Mouse (Mus musculus) kidney, adult 9 months (tissue): ENCODE measurements around the gene Nudt3.
A peak's percentile ranks its signal among the peaks of the same experiment; 100 is the strongest.
"Not testable (repeated sequence)": the region's sequence is repeated elsewhere in the genome, so short reads cannot be mapped to it uniquely, and the experiment has no call there.

ENCODE experiments used
- DNase-seq: peaks from one replicate; pipeline ENCODE4 v3.0.0; 2022

The Nudt3 gene

DNA sequence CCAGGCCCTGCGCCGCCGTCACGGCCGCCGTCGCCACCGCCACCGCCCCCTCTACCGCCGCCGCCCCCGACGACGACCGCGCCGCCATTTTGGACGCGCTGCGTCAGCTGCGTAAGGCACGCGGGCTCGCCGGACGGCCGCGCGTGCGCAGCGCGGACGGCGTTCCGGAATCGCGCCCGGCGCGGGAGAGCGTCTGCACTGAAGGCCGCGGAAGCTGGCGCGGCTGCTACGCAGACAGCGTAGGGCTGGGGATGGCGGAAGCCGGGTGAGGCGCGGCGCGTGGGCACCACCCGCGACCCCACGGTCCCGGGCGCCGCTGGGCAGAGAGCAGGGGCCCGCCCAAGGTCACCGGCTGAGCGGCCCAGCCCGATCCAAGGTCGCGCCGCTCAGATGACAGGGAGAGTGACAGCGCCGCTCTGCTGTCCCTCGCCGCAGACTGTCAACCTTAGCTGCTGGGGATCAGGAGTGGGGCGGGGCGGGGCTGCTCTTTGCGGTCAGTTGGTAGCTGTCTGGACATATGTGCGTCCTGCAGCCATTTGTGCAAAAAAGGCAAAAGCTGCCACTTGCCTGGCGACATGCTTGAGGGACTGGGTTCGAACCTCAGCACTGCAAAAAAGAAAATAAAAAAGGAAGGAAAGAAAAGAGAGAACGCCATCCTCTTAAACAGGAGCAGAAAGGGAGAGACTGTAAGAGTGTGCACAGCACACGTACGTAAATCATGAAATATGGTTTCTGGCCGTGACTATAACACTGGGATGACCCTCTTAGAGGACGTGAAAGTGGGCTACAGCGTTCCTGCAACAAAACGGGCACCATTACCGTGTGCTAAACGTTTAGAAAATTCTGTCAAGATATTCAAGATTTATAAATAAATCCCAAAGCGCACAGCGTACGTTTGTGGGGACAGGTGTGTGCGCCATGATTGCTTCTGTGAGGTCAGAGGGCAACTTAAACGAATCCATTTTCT is at the start of gene Nudt3:
Gene Nudt3 (minus strand): TSS at position 136 of the 967 bp plus-strand sequence.
- DNase-seq = peak; percentile 87

DNA sequence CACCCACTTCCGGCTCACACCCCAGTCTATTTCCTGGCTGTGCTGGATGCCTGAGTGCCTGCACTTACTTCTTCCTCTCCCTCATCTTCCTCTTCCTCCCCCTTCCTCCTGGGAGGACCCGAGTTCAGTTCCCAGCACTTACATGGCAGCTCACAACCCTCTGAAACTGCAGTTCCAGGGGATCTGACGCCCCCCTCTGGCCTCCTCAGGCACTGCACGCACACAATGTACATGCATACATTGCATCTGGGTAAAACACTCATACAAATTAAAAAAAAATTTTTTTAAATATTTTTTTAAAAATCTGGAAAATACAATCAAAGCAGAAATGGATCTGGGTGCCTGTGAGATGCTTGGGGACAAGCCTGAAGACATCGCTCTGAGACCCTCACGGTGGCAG is 48.4 kb upstream of the Nudt3 start:
- no peak for DNase-seq

DNA sequence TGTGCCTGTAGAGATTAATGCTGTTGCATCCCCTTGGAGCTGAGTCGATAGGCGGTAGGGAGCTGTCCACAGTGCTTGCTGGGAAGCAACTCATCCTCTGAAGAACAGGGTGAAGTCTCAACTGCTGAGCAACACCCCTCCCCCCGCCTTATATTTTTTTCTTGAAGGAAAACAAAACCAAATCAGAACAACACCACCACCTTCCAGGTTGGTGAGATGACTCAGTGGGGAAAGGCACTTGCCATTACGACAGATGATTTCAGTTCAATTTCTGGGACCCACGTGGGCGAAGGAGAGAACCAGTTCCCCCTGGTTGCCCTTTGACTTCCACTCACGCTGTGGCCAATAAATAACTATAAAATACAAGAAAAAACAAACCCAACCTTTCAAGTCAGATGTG is 35.5 kb upstream of the Nudt3 start:
- no peak for DNase-seq

DNA sequence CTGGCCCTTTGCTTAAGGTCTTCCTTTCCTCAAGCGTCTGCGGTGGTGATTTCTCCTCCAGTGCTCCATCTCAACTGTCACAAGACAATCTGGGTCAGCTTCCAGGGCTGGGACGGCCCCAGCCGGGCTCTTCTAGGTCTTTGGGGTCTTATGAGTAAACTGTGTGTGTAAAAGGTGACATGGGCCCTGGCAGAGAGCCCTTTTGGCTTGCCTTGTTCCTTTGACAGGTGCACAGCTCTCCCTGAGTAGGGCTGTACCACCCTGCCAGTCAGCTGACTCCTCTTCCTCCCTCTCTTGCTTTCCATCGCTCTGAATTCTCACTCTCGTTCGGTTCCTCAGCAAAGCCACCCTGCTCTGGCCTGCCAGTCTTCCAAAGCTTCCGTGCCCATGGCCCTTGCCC is 33.8 kb upstream of the Nudt3 start:
- no peak for DNase-seq

- DNase-seq = no peak
Measured at GRCm38 (mm10) chr17:27656414-27656813, 33.1 kb upstream of the Nudt3 start.

DNA sequence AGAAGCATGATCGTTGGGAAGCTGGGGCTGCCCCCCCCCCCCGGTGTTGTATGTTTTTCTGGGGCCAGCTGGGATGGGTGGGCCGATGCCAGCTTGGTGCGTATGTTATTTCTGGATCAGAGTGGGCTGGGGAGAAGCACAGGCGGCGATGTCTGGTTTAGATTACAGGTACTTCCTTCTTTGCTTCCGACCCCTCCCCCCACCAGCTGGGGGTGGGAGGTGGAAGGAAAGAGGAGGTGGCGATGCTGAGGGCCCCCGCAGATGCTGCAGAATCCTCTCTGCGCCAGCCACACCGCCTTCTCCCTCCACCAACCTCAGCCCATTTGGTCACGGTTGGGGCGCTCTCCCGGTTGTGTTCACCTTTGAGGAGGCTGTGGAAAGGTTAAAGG is 32.7 kb upstream of the Nudt3 start:
- DNase-seq = no peak

DNA sequence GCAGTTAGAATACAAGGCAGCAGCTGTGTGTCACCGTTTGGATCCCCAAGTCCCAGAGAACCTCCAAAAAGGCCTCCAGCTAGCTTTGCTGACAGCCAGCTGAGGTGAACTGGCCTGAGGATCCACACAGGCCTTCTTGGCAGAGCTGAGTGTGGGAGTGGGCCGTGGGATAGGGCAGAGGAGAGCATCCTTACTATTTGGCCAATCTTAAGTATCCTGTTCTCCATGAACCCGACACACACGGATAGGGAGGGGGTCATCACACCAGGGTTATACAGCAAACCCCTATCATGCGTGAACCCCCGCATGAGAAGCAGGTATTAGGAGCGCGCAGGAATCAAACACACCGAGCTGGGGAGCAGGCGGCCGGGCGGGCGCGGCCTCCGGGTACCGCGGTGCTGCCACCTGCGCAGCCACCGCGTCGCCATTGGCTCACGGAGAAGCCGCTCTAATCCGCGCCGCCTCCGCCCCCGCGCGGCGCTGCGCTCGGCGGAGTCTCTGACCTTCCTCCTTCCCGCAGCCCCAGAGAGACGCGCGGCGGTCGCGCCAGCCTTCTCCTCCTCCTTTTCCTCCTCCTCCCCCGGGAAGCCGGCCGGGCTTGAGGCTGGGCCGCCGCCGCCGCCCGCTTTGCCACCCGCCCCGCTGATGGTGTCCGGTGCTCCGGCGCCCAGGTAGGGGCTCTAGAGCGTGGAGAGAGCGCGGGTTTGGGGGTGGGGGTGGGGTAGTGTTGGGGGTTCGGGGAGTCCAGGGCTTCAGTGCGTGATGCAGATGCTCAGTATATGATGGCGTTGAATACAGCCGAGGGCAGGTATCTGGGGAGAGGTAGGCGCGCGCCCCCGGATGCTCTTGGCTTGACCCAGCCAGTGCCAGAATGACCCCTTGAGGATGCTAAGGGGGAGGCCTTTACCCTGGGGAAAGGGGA is 32.1 kb upstream of the Nudt3 start, which contains the start of gene Pacsin1:
Gene Pacsin1 (plus strand): TSS at position 421 of the 922 bp plus-strand sequence.
- no peak for DNase-seq

GRCm38 (mm10) chr17:27653253-27653959 is 30.1 kb upstream of the Nudt3 start:
- DNase-seq = no peak

- DNase-seq = no peak
Measured at GRCm38 (mm10) chr17:27652046-27652790, 28.9 kb upstream of the Nudt3 start.

GRCm38 (mm10) chr17:27650586-27650985 is 27.3 kb upstream of the Nudt3 start:
- peak; percentile 82 for DNase-seq

DNA sequence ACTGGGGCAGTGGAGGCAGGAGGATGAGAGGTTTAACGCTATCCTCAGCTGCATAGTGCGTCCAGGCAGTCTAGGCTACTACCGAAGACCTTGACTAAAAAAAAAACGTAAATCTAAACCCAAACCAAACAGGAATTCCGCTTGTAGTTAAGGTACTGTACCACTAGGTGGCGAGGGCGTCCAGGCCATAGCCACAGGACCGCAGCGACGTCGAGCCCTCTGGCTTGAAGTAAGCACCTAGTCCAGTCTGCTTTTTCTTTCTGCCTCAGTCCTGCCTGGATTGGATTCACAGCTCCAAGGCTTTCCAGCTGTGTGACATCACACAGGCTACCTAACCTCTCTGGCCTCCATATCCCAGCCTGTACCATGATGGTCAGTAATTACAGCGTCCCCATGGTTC is 26.9 kb upstream of the Nudt3 start:
- peak; percentile 83 for DNase-seq

GRCm38 (mm10) chr17:27645807-27646206 is 22.5 kb upstream of the Nudt3 start:
- no peak for DNase-seq

GRCm38 (mm10) chr17:27644572-27644971 is 21.3 kb upstream of the Nudt3 start:
- DNase-seq = no peak

GRCm38 (mm10) chr17:27643756-27644155 is 20.5 kb upstream of the Nudt3 start:
- no peak for DNase-seq

DNA sequence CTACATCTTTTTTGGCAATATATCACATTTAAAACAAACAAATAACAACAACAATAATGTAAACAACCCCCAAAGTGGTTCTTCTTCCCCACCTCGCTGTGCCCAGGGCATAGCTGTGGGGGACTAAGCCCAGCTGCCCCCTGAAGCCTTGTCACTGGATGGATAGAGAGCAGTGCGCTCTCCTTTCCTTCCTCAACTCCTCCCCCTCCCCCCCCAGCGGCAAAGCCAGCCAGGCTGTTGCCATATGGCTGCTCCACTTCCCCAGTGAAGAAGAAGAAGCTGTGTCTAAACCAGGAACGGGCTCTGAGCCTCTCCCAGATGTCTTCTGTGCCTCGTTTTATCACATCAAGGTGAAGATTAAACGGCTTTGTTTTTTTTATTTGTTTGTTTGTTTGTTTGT is 19.8 kb upstream of the Nudt3 start:
- DNase-seq = no peak

DNA sequence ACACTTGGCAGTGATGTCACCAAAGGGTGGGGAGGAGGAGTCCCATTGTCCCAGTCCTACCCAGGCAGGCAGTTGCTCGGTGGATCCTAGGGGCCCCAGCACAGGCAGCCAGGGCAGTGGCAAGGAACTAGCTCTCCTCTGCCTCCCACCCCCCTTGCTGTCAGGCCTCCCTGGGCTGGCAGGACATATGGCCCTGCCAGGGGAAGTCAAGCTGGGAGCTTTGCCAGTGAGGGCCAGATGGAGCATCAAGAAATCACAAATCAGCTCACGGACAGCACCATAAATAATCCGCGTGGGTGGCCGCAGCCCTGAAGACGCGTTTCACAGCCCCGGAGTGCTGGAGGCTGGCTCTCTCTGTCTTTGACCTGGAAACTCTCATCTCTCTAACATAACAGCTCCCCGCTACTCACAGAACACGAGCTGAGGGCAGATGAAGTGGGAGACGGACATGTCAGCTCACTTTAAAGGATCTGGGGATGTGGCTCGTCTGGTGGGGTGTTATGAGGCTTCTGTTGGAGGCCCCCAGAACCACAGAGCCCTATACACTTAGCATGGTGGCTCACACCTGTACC is 19.3 kb upstream of the Nudt3 start:
- no peak for DNase-seq

DNA sequence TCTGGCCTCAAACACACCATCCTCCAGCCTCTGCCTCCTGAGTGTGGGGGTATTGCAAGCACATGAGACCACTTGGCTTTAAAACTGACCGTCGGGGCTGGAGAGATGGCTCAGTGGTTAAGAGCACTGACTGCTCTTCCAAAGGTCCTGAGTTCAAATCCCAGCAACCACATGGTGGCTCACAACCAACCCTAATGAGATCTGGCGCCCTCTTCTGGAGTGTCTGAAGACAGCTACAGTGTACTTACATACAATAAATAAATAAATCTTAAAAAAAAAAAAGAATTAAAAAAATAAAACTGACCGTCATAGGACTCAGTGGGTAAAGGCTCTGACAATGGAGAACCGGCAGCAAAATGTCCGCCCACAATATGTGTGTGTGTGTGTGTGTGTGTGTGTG is 16.6 kb upstream of the Nudt3 start:
- not testable (repeated sequence) for DNase-seq

GRCm38 (mm10) chr17:27638921-27639332 is 15.6 kb upstream of the Nudt3 start:
- no peak for DNase-seq

- no peak for DNase-seq
Measured at GRCm38 (mm10) chr17:27637333-27637732, 14.0 kb upstream of the Nudt3 start.

- DNase-seq = no peak
Measured at GRCm38 (mm10) chr17:27636132-27637020, 13.1 kb upstream of the Nudt3 start, which contains the start of gene Rps10. Rps10 (minus strand) TSS chr17:27636669.

- DNase-seq = not testable (repeated sequence)
Measured at GRCm38 (mm10) chr17:27635575-27635903, 12.2 kb upstream of the Nudt3 start.
